Mouse (Mus musculus): ENCODE measurements around the gene Atxn1.

Atxn1 gene

DNA sequence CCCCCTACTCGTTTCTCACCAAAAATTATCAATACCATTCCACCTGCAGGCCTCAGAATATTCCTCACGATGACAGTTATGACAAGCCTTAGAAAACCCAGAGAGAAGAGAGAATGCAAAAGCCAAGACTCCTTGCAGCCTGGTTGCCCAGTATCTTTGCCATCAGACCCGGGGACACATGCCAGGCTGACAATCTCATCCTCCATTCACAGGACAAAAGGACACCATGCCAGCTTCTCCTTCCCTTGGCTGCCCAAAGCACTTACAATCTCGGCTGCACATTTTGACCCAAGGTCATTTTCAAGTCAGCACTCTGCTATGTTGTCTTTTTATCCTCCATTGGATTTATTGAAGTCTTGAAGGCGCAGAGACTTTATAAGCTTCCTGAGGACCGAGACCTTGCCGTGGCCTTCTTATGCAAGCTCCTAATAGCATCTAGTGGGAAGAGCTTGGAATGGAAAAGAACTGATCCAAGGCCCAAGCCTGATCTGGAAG lies 263.5 kb downstream of the Atxn1 start:
- ChIA-PET CTCF (no interaction called here), POLR2A (no interaction called here)

DNA sequence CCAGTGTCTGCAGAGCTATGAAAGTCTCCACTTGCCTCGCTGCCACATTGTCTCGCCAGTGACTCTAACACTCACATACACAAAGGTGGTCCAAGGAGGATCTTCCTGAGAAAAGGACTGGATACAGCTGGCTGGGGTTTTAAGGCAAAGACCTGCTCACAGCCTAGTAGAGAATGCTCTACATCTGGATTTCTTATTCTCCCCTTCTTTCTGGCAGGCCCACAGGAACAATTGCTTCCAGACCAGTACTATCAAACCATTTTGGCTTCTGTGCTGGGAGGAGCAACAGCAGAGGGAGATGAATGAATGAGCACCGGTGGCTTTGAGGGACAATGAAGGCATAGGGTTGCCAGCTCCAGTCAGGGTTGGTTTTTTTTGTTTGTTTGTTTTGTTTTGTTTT lies 265.8 kb downstream of the Atxn1 start:
- ChIA-PET POLR2A (no interaction called here), CTCF (interaction anchor here in 1 of 4 experiments (0.6 kb wide), 1 partner anchor 1030 kb away, joined by 4 read pairs; no protein-coding TSS in a partner anchor)

DNA sequence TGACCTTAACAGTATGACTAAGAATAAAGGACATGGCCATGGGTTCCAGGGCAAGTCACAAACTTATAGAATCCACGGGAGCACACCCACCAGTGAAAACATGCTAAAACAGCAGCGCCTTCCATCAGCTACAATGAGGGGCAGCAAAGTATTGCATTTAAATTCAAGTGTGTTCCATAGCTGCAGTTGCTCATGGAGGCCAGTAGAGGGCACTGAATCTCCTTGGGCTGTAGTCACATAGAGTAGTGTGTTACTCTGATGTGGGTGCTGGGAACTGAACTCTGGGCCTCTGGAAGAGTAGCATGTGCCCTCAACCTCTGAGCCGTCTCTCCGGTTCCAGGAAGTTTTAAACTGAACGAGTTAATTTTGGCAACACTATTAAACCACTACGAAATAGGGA lies 268.8 kb downstream of the Atxn1 start:
- CTCF ChIA-PET = interaction anchor here in 3 of 4 experiments (0.5 to 1.8 kb wide), 5 partner anchors 138 to 489 kb away, joined by 3 to 7 read pairs (median 4); no protein-coding TSS in a partner anchor
- POLR2A ChIA-PET = interaction anchor here in 1 of 4 experiments (2.0 kb wide), 1 partner anchor 23 kb away, joined by 5 read pairs; no protein-coding TSS in a partner anchor

DNA sequence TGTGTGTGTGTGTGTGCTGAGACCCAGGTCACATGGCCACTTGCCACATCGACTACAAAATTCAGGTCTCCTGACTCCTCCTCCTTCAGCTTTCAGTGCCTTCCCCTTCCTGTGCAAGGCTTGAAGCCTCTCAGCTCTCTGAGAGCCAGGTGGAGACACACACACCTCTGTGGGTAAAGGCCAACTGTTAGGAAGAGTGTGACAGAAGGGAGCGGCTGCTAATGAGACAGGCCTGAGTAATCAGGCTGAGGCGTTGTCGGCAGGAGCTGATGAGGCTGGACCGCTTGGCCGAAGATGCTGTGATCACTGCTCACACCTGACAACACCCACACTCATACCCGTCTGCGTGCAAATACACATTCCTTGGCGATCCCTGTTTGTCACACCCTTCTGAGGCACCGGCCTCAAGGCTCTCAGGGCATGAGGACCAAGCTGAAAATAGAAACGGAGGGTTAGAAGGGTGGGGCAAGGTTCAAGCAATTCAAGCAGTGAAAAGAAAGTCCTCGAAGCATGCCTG lies 269.8 kb downstream of the Atxn1 start:
- CTCF ChIA-PET = interaction anchor here (0.5 to 1.8 kb wide), 10 partner anchors 36 to 443 kb away, joined by 3 to 7 read pairs (median 4); no protein-coding TSS in a partner anchor
- POLR2A ChIA-PET = interaction anchor here in 3 of 4 experiments (0.6 to 2.0 kb wide), 6 partner anchors 9 to 1894 kb away, joined by 3 to 5 read pairs (median 4); no protein-coding TSS in a partner anchor

DNA sequence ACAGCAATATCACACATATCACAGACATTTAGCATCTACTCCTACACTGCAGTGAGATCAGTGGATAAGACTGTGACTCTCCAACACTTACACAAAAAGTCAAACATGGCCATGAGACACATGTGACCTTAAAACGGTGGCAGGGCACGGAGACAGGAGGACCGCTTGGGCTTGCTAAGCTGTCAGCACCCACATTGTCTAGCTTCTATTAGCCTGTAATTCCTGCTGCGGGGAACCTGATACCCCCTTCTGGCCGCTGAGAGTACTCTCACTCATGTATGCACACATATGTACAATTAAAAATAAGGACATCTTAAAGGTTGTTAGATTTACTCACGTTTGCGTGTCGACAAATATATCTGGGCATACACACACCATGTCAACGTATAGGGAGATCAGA lies 270.9 kb downstream of the Atxn1 start:
- ChIA-PET CTCF (interaction anchor here in 3 of 4 experiments (0.6 to 1.5 kb wide), 4 partner anchors 80 to 155 kb away, joined by 3 to 4 read pairs (median 4); no protein-coding TSS in a partner anchor), POLR2A (interaction anchor here in 1 of 4 experiments (0.6 to 2.0 kb wide), 2 partner anchors 25 to 853 kb away, joined by 4 to 5 read pairs; no protein-coding TSS in a partner anchor)

DNA sequence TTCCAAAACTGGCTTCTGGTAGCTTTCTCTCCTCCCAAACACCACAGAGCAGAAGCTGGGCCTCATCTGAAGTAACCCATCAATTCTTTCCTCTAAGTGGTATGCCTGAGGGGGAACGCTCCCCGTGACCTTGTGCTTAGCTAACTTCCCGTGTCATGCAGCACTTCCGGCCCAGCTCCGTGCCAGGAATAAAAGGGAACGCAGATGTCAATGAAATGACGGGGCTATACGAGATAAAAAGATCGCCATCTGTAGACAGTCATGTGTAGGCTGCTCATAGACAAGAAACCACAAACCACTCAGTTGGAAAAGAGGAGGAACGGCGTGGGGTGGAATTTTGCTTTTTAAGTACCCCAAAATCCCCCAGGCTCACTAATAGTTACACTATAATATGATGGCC lies 271.3 kb downstream of the Atxn1 start:
- CTCF ChIA-PET = interaction anchor here in 2 of 4 experiments (1.3 to 1.5 kb wide), 2 partner anchors 114 to 155 kb away, joined by 4 read pairs; no protein-coding TSS in a partner anchor
- POLR2A ChIA-PET = no interaction called here

DNA sequence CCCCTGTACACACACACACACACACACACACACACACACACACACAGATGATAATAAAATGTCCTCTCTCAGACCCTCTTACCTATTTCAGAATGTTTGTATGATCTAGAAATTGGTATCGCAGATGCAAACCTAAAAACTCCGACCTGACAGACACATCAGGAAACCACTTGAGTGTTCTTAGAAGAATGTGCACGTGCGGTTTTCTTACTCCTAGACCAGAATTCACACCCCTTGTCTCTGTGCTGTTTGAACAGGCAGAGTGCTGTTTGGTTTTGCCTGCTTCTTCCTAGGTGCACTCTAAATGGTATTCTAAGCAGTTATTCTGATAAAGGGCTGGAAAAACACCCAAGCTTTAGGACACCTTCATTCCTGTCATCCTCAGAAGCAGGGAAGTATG lies 271.7 kb downstream of the Atxn1 start:
- POLR2A ChIA-PET = interaction anchor here in 1 of 4 experiments (0.6 kb wide), 1 partner anchor 61 kb away, joined by 3 read pairs; no protein-coding TSS in a partner anchor
- CTCF ChIA-PET = interaction anchor here in 1 of 4 experiments (1.5 kb wide), 1 partner anchor 115 kb away, joined by 4 read pairs; no protein-coding TSS in a partner anchor

DNA sequence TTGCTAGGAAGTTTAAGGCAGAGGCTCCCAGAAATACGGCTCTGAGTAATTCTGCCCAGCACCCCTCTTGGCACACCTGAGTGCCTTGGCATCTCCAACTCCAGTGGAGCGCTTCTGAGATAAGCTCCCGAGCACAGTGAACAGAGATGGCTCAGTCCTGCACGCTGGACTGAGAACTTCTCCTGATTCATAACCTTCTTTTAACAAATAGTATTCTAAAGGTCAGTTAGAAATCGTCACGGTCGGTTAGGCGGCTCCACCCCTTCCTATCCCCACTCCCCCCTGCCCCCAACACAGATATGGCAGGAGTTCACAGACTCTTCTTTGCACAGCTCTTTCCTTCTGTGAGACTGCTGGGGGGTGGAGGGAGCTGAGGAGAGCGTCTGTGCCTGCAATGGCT lies 272.4 kb downstream of the Atxn1 start:
- POLR2A ChIA-PET = interaction anchor here in 1 of 4 experiments (0.6 kb wide), 1 partner anchor 61 kb away, joined by 3 read pairs; no protein-coding TSS in a partner anchor
- CTCF ChIA-PET = no interaction called here

DNA sequence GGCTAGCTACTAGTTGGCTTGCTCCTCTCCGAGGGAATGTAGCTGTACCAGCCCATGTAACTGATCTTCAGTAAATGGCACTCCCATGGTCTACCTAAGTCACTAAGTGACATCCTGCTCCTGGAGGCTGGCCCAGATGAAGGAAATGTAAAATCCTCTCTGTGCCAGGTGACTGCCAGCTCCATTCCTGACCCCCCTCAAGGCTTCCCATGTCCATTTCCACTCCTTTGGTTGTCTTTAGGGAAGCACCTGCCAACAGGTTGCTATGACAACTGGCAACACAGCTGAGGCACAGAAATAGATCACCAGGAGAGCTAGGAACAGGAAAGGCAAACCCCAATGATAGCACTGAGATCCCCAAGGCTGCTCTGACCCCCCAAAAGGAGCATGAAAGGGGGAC lies 274.4 kb downstream of the Atxn1 start:
- ChIA-PET POLR2A (interaction anchor here in 1 of 4 experiments (0.6 to 0.7 kb wide), 2 partner anchors 32 to 209 kb away, joined by 4 to 8 read pairs; no protein-coding TSS in a partner anchor), CTCF (no interaction called here)

DNA sequence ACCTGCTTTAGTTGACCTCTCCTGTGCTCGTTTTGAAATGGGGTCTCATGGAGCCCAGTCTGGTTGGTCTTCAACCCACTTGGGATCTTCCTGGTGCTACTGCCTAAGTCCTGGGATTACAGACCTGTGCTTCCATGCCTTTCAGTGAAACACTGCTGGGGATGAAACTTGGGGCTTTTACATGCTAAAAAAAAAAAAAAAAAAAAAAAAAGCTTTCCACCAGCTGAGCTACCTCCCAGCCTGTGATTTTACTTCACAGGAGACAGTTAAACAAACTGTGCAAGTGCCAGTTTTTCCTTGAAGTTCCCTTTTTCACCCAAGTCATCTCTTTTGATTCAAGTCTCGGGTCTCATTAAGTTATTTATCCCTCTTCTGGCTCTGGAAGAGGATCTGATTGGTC lies 275.9 kb downstream of the Atxn1 start:
- POLR2A ChIA-PET = interaction anchor here in 2 of 4 experiments (0.5 to 0.7 kb wide), 2 partner anchors 8 to 283 kb away, joined by 3 to 4 read pairs; no protein-coding TSS in a partner anchor

DNA sequence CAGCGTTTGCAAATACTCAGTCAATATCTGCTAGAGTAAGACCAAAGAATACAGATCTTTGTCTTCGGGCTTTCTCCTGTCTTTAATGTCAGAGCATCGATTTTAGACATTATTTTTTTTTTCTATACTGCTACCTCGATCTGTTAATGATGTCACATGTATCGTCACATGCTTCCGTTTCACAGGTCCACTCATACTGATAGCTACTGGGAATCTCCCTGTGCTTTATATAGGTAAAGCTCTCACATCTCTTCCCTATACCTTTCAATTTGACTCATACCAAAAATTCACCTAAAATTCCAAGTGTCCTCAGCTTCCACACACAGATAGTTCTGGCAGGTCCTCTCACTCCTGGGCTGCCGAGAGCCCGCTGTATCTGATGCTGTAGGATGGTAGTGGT lies 277.2 kb downstream of the Atxn1 start:
- CTCF ChIA-PET = interaction anchor here in 1 of 4 experiments (1.2 kb wide), 1 partner anchor 115 kb away, joined by 3 read pairs; no protein-coding TSS in a partner anchor
- POLR2A ChIA-PET = interaction anchor here in 1 of 4 experiments (0.6 kb wide), 1 partner anchor 350 kb away, joined by 7 read pairs; no protein-coding TSS in a partner anchor

More for the DNA sequence above, 275.9 kb downstream of the Atxn1 start:
- CTCF ChIA-PET = no interaction called here

DNA sequence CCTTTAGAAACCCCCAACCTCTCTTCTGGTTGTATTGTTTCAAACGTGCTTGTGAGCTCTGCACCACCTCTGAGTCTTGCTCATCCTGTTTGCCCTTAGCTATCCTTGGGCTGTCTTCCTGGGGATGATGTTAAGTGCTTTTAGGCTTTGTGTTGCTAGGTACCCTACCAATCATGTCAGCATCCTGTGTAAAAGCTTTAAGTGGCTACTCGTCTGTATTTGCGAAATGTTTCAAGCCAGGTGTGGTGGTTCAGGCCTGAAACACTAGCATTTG lies 278.6 kb downstream of the Atxn1 start:
- CTCF ChIA-PET = interaction anchor here in 2 of 4 experiments (0.5 to 0.6 kb wide), 3 partner anchors 10 to 148 kb away, joined by 3 to 10 read pairs (median 4); no protein-coding TSS in a partner anchor
- POLR2A ChIA-PET = no interaction called here

DNA sequence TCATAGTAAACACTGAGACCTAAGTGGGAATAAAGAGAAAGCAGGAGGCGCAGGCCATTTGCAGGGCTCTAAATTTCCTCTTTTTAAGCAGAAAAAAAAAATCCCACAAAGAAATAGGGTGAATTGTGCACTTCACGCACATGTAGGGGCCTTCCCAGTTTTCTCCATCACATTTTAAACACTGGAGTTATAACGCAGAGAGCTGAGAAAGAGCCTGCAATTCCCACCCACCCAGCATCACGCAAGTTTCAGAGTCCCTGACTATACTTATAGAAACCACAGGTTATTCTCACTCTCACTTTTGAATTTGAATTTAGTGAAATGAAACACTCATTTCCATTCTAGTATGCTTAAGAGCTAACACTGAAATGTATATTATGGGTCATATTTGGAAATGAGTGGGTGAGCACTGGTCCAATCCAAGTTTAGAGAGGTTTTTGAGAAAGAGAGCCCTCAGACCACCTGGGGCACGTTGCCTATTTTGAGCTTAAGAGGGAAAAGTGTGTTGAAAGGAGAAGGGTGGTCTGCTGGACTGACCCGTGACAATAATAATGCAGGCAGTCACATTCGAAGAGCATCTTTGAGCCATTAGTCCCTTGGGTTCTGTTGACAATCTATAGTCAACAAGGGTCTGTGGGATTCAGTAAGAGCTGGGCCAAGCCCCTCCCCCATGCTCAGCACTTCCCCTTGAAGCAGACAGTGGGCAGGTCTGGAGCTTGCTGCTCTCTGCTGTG lies 279.1 kb downstream of the Atxn1 start:
- ChIA-PET POLR2A (no interaction called here), CTCF (interaction anchor here in 2 of 4 experiments (0.5 to 0.6 kb wide), 3 partner anchors 9 to 148 kb away, joined by 3 to 10 read pairs (median 4); no protein-coding TSS in a partner anchor)

DNA sequence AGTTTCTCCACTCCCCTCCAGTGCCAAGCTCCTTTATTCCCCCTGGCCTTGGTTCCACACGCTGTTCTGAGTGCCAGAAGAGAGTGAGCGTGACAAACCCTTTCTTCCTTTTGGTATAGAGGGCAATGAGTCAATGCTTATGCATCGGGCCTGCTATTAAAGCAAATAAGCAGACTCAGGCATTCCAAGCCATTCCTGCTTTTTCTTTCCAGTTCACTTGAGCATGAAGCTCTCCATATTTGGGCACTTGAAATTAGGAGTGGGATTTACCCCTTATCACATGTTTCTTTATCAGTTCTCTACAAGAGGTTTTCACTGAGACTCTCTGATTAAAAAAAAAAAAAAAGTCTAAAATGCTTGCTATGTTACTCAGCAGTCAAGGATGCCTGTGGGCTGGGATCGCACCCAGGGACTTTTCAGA lies 279.9 kb downstream of the Atxn1 start:
- ChIA-PET POLR2A (no interaction called here), CTCF (no interaction called here)

DNA sequence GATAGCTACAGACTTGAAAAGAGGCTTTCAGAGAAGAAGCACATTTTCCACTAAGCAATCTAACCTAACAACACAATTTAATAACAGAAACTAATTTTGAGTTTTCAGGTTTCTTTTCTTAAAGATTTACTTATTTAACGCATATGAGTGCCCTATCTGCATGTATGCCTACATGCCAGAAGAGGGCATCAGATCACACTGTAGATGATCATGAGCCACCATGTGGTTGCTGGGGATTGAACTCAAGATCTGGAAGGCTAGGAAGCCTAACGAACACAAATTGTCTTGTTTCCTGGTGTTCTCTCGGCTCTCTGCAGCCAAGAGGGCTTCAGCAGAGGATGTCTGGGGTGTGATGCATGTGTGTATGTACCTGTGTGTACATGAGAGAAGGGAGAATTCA lies 280.8 kb downstream of the Atxn1 start:
- POLR2A ChIA-PET = no interaction called here
- CTCF ChIA-PET = no interaction called here

DNA sequence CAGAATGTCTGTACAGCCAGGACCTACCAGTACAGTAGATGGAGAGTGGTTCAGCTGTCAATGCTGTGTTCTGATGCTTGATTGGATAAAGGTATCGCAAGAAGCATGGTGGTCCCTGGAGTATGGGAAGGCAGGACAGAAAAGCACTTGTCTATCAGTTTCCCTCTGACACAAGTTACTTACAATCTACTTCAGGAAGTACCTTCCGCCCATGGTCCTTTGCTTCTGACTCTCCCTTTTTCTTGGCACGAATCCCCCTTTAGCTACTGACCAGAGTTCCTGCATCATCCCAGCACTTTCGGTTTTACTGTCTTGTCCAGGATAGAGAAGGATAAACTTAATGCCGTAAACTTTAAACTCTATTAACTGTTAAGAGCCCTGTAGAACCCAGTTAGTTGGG lies 283.6 kb downstream of the Atxn1 start:
- CTCF ChIA-PET = interaction anchor here in 1 of 4 experiments (1.2 kb wide), 1 partner anchor 109 kb away, joined by 4 read pairs; no protein-coding TSS in a partner anchor
- POLR2A ChIA-PET = interaction anchor here in 2 of 4 experiments (0.6 to 1.2 kb wide), 2 partner anchors 8 to 26 kb away, joined by 3 to 4 read pairs; no protein-coding TSS in a partner anchor

DNA sequence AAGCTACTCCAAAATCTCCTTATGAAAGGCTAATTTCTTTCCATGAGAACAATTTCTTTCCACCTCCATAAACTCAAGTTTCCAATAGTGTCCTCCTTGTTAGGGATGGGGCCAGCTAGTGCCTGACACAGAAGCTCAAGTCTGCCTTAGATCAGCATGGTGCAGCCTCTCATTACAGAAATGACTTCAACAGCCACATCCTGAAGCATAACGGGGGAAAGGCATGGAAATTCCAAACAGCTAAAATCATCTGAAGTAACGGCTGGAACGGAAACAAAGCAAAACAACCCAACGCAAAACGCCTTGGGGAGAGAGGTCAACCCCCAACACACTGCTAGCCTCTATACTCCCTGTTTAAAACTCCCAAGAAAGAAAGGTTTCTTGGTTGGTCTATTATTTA lies 284.2 kb downstream of the Atxn1 start:
- ChIA-PET POLR2A (interaction anchor here in 2 of 4 experiments (0.6 to 1.2 kb wide), 2 partner anchors 9 to 27 kb away, joined by 3 to 4 read pairs; no protein-coding TSS in a partner anchor), CTCF (interaction anchor here in 1 of 4 experiments (0.6 to 1.2 kb wide), 2 partner anchors 109 to 284 kb away, joined by 3 to 4 read pairs; partner anchors contain the start of gene Atxn1)

DNA sequence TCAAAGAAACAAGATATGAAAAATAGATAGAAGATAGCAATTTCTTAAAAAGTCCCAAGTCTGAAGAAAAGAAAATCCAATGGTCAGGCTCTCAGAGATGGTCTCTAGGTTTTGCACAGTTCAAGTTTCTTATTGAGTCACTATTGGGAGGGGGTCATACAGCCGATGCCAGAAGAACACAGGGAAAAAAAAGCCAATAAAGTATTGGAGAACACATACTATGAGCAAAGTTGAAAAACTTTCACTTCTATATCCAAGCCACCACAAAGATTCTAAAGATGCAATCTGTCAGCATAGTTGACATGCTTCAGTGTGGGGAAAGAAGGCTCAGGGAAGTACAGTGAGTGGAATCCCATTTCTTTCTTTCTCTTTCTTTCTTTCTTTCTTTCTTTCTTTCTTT lies 285.7 kb downstream of the Atxn1 start:
- ChIA-PET POLR2A (interaction anchor here in 2 of 4 experiments (0.5 to 0.7 kb wide), 2 partner anchors 9 to 108 kb away, joined by 4 to 7 read pairs; no protein-coding TSS in a partner anchor), CTCF (interaction anchor here in 1 of 4 experiments (0.5 kb wide), 1 partner anchor 223 kb away, joined by 3 read pairs; no protein-coding TSS in a partner anchor)

DNA sequence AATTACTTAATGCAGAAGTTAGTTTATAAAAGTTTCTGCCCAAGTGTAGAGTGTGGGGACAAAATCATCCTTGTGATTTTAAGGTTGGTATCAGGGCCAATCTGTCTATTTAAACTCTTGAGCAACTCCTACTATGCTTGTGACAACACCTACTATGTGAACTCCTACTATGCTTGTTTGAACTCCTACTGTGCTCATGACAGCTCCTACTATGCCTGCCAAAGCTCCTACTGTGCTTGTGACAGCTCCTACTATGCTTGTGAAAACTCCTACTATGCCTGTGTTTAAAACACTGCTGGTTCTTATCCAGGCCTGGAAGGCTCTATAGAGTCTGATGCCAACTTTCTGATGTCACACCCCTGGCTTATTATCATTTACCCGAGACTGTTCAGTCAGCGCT lies 292.2 kb downstream of the Atxn1 start:
- POLR2A ChIA-PET = no interaction called here
- CTCF ChIA-PET = no interaction called here

Data from embryonic stem cell, embryonic (primary cell).